Mouse (Mus musculus) brain, embryonic 18.5 days (tissue): ENCODE measurements around the gene Kif3a.

Experiments
- DNase-seq: peaks from one replicate; pipeline ENCODE4 v3.0.0-alpha.2; 2012; ENCODE audit warnings: low read depth, low spot score

The Kif3a gene

GRCm38 (mm10) chr11:53616748-53617558 lies 49.8 kb downstream of the Kif3a start:
- no peak for DNase-seq

GRCm38 (mm10) chr11:53617562-53618109 lies 50.5 kb downstream of the Kif3a start:
- DNase-seq: no peak

DNA sequence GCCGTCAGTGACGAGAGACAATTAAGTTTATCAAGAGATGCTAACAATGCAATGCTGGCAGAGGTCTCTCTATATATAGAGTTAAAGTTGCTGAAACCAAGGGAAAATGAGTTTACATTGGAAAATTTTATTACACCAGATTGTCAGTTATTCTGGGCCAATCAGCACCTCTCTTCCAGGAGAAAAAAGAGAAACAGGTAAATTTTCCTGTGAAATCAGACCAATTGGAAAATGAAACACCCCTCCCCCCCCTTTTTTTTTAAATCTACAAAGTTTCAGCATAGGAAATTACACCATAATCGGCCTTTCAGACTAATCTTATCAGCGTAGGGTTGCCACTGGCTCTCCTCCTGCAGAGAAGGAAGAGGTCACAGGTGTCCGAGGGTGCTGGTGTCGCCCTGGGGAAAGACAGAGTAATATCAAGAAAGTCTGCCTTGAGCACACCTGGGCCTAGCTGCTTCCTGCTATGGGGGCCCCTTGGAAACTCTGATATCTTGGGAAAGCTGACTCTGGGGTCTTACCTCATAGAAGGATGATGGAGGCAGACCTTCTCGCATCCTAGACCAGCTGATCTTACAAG lies 51.5 kb downstream of the Kif3a start, which contains the start of gene Il4:
Gene Il4, minus strand, starts transcription at position 51 of the 580 bp plus-strand sequence.
- DNase-seq: no peak

GRCm38 (mm10) chr11:53619428-53619827 lies 52.2 kb downstream of the Kif3a start:
- DNase-seq: no peak

DNA sequence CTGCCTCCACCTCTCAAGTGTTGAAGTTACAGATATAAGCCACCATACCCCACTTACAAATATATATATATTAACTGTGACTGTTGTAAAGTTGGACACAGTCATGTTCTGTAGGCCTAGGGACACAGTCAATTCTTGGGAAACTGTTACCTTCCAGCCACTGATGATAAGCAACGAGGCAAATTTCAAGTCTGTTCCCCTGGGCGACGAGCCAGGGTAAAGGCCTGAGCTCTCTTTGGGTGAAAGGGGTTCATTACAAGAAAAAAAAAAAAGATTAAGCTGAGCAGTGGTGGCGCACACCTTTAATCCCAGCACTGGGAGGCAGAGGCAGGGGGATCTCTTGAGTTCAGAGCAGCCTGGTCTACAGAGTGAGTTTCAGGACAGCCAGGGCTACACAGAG lies 52.9 kb downstream of the Kif3a start:
- no peak for DNase-seq

DNA sequence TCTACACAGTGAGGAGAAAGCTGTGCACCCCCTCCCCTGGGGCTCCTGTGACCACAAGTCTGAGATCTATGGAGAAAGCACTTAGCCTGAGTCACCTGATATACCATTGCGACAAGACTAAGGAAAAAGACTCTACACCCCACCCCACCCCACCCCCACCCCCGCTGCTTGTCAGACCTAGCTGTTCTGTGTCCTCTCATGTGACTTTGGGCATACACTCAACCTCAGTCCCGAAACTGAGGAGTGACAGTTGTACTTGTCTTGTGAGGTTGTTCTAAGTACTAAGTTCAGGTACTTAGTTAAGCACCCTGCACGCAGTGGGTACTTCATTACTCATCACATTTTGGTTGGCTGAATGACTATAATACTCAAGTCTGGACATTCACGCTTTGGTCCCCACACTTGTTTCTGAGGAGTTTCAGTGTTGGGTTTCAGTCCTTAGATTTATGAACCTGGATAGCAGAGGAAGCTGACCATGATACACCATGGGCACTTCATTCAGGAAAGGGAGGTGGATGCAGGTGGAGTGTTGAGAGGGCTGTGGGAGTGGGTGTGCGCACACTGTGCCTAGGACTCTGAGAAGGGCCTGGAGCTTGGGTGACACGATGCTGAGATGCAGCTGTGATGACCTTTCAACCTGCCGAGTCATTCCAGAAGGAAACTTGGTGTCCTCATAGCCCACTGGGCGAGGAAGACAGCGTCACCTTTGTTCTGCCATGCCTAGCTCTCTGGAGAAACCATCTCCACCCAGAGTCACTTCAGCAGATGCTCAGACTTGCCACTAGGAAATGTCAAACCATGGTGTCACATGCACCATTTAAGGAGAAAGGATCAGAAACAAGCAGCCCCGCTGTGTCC lies 54.6 kb downstream of the Kif3a start:
- DNase-seq: no peak

DNA sequence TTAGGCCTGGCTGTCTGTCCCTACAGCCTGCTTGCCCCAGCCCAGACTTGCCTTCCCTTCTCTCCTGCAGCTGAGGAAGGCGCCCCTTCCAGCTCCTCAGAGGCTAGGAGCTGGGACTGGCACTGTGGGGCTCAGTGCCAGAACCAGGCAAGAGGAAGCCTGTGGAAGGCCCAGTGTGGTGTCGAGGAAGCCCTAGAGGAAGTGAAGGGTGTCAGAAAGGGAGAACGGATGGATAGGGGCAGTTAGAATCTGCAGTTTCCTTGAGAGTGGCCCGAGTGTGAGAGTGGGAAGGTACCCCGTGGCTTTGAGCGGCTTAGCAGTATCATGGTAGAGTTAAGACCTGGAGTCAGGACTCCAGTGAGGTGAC lies 55.2 kb downstream of the Kif3a start:
- DNase-seq: no peak

GRCm38 (mm10) chr11:53623573-53623972 lies 56.4 kb downstream of the Kif3a start:
- no peak for DNase-seq

DNA sequence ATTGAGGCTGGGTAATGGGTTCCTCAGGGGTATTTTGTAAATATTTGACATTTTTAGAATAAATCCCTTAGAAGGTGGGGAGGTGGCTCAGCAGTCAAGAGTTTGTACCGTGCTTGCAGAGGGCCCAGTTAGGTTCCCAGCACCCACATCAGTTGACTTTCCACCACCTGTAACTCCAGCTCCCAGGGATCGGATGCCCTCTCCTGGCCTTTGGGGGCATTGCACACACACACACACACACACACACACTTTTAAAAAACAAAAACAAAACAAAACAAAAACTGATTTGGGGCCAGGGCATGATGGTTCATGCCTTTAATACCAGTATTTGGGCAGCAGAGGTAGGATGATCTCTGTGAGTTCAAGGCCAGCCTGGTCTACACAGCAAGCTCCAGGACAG lies 56.9 kb downstream of the Kif3a start:
- DNase-seq: no peak

- DNase-seq: no peak
These were observed 59.7 kb downstream of the Kif3a start for GRCm38 (mm10) chr11:53626802-53627373.

DNA sequence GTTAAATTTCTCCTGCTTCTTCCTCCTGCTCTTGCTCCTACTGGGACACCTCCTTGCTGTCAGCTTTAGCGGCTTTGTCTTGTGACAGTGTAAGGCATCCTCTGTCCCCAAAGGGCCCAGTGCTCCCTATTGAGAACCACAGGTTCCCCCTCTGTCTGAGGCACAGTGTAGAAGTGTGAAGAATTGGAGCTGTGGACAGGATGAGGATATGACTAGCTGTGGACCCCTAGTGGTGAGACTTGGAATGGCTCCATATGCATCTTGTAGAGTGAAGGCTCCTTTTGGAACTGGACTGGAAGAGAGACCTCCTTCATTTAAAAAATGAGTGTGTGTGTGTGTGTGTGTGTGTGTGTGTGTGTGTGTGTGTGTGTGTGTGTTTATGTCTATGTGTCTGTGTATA lies 60.7 kb downstream of the Kif3a start:
- peak; percentile 26 for DNase-seq

DNA sequence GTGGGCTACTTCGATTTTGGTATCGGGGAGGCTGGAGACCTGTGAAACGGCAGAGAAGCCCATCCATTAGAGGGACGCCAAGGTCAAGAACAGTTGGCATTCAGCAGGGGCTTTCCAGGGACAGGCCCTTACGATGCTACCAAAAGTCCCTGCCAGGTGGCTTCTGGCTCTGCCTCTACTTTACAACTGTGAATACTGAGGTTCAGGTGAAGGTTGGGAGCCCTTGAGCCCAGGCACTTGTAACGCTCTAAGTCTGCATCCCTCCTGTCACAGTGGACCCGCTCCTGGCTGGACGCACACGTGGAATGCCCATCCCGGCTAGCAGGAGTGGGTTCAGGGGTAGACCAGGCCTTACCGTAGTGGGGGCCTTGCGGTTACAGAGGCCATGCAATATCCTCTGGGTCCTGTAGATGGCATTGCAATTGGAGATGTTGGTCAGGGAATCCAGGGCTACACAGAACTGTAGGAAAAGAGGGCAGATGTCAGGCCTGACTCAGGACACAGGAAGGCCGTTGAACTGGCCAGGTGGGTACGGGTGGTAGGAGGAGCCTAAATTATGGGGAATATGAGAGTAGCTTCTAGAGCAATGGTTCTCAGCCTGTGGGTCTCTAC lies 65.0 kb downstream of the Kif3a start:
- no peak for DNase-seq

- DNase-seq: no peak
These were observed 66.5 kb downstream of the Kif3a start for GRCm38 (mm10) chr11:53633644-53634043.

DNA sequence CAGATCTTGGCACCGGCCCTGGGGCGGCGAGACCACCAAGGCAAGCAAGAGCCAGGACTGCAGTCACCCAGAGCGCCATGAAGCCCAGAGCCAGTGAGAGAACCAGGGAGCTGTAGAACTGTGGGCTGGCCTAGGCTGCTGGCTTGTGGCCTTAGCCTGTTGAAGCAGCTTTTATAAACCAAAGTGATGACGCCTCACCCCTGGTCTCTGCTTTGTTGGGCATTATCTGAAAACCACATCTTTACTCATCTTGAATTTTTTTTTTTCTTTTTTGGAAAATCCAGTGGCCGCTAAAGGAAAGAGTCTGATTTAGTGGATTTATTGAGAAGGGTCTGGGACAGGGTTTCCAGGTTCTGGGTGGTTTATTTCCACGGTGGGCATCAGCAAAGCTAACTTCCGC lies 67.4 kb downstream of the Kif3a start, which contains the start of gene Il13:
Gene Il13, minus strand, starts transcription at position 147 of the 400 bp plus-strand sequence.
- DNase-seq: no peak

DNA sequence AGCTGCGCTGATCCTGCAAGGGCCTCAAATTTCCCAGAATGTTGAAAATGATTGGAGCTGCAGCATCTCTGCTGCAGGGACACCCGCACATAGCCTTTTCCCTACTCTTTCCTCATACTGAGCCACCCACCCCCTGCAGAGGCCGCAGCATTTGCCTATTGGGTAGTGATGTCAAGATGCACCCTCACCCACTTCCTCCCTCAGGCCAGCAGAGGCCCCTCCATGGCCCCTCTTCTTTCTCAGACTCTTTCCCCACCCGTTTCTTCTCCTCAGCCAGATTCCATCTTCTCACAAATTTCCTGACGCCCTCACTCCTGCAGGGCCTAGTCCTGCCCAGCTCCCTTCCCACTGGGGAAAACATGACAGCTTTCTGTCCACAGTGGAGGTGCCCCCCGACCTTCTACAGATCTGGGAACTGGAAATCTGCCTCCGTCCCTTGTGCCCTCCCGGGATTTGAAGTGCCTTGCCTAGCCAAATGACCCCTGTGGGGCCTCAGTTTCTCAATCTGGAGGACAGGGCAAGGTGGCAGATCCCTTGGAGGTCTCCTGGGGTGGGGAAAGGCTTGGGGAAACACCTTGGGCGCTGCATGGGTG lies 68.5 kb downstream of the Kif3a start:
- DNase-seq: no peak

DNA sequence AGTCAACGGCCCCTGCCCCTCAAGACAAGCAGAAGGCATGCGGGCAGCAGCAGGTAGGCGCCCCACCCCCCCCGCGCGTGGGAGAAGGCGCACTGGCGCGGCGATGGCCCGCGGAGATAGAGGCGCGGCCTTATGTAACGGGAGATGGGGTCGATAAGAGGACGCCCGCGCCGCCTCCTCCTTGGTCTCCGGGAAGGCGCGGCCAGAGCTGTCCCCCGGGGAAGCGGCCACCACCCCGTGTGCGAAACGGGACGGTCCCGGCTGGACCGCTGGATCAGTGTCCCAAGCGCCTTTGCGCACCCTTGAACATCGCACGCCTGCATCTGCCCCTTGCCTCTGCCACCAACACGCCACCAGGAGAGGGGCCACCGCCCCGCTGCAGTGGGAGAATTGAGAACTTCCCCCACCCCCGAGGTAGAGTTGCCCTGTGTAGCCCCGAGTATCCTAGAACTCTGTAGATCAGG lies 69.0 kb downstream of the Kif3a start:
- no peak for DNase-seq

GRCm38 (mm10) chr11:53637046-53637802 lies 70.0 kb downstream of the Kif3a start:
- no peak for DNase-seq

- no peak for DNase-seq
These were observed 70.7 kb downstream of the Kif3a start for GRCm38 (mm10) chr11:53637803-53638260.

- DNase-seq: no peak
These were observed 75.6 kb downstream of the Kif3a start for GRCm38 (mm10) chr11:53642744-53643279.

- DNase-seq: no peak
These were observed 76.8 kb downstream of the Kif3a start for GRCm38 (mm10) chr11:53644017-53644416.
